Mouse (Mus musculus): ENCODE measurements around the gene Taar3.

Gene Taar3

GRCm38 (mm10) chr10:23999639-24000038, 50.3 kb downstream of the Taar3 start, which contains the start of gene Taar7b:
TSS of gene Taar7b (plus strand) at chr10:23999939.
- no peak for DNase-seq (ENCODE audit: low spot score in 2 of 2)

Measured in thymus, postnatal 10 days (tissue).